ENCODE assay signal across 8 mouse cellular contexts in genomic region chr12:111428961-111429911, GRCm38 (mm10). TPM values are rescaled to one million over a fixed set of nuclear protein-coding genes. Genes with fewer than 3 reads are reported as not detected.
DNase-seq lines count a peak whose midpoint lies in the region; ATAC-seq lines count a peak whose summit lies in the region.

No protein-coding gene starts in this region.

- H3K9me3 ChIP-seq in forebrain, embryonic 11.5 days (ENCODE audit: control insufficient read depth, low read length): no peaks in the 10 kb centered on the region
- no peaks in the 10 kb centered on the region for H3K9me3 ChIP-seq in hindbrain, embryonic 11.5 days (ENCODE audit: control insufficient read depth, low read length)
- no peaks in the 10 kb centered on the region for H3K9me3 ChIP-seq in liver, embryonic 12.5 days (replicated peaks)
- no peaks in the 10 kb centered on the region for H3K9me3 ChIP-seq in neural tube, embryonic 12.5 days

- no peak overlapping the region for H3K27ac ChIP-seq in forebrain, embryonic 11.5 days (ENCODE audit: low read depth, low read length)
- no peak overlapping the region for H3K27ac ChIP-seq in hindbrain, embryonic 11.5 days (ENCODE audit: low read depth, low read length)
- no peak overlapping the region for H3K27ac ChIP-seq in liver, embryonic 12.5 days
- H3K27ac ChIP-seq in neural tube, embryonic 12.5 days: no peak overlapping the region

- ATAC-seq in forebrain, embryonic 11.5 days (replicated peaks; ENCODE audit: low FRiP score): no peak; the same call in 1 of the 2 replicates
- ATAC-seq in hindbrain, embryonic 11.5 days (ENCODE audit: low FRiP score): 0 out of 2 replicates have a peak, but pooled peaks have one; percentile 29
- no peak for ATAC-seq in liver, embryonic 12.5 days
- no peak for ATAC-seq in neural tube, embryonic 12.5 days (ENCODE audit: low FRiP score, low read depth)

- peak overlapping the region; percentile 49 for H3K9ac ChIP-seq in forebrain, embryonic 11.5 days (ENCODE audit: low read length)
- peak overlapping the region; percentile 64 for H3K9ac ChIP-seq in hindbrain, embryonic 11.5 days (ENCODE audit: low read depth, low read length)
- peak overlapping the region; percentile 52 for H3K9ac ChIP-seq in liver, embryonic 12.5 days
- peak overlapping the region; percentile 41; the same call in 1 of the 2 replicates for H3K9ac ChIP-seq in neural tube, embryonic 12.5 days

- under 1% methylated on average over 39 of the region's 40 CpGs for WGBS in forebrain, embryonic 11.5 days
- WGBS in hindbrain, embryonic 11.5 days: 1% methylated on average over 40 of the region's 40 CpGs
- WGBS in liver, embryonic 12.5 days (ENCODE audit: insufficient replicate concordance): 1% methylated on average over 40 of the region's 40 CpGs
- under 1% methylated on average over 40 of the region's 40 CpGs for WGBS in neural tube, embryonic 12.5 days

- H3K27me3 ChIP-seq in forebrain, embryonic 11.5 days (ENCODE audit: control insufficient read depth, insufficient read depth, low read length): peaks cover 63% of the 10 kb centered on the region
- peaks cover 69% of the 10 kb centered on the region for H3K27me3 ChIP-seq in hindbrain, embryonic 11.5 days (ENCODE audit: control insufficient read depth, insufficient read depth, low read length)
- peaks cover 80% of the 10 kb centered on the region for H3K27me3 ChIP-seq in liver, embryonic 12.5 days (replicated peaks)
- peaks cover 87% of the 10 kb centered on the region for H3K27me3 ChIP-seq in neural tube, embryonic 12.5 days (replicated peaks)

- H3K4me2 ChIP-seq in forebrain, embryonic 11.5 days (ENCODE audit: low read depth, low read length, severe bottlenecking): peak overlapping the region; percentile 67
- H3K4me2 ChIP-seq in hindbrain, embryonic 11.5 days (replicated peaks; ENCODE audit: low read depth, low read length): peak overlapping the region; percentile 66
- H3K4me2 ChIP-seq in liver, embryonic 12.5 days: peak overlapping the region; percentile 75
- peak overlapping the region; percentile 64 for H3K4me2 ChIP-seq in neural tube, embryonic 12.5 days (replicated peaks)

- no peaks in the 10 kb centered on the region for H3K36me3 ChIP-seq in forebrain, embryonic 11.5 days (ENCODE audit: control insufficient read depth, insufficient read depth, low read length)
- no peaks in the 10 kb centered on the region for H3K36me3 ChIP-seq in hindbrain, embryonic 11.5 days (ENCODE audit: control insufficient read depth, insufficient read depth, low read length)
- no peaks in the 10 kb centered on the region for H3K36me3 ChIP-seq in liver, embryonic 12.5 days
- no peaks in the 10 kb centered on the region for H3K36me3 ChIP-seq in neural tube, embryonic 12.5 days

- H3K4me1 ChIP-seq in forebrain, embryonic 11.5 days (replicated peaks; ENCODE audit: control insufficient read depth, insufficient read depth, low read length): peaks cover 14% of the 10 kb centered on the region
- peaks cover 5% of the 10 kb centered on the region; the same call in 1 of the 2 replicates for H3K4me1 ChIP-seq in hindbrain, embryonic 11.5 days (replicated peaks; ENCODE audit: control insufficient read depth, insufficient read depth, low read length)
- peaks cover 76% of the 10 kb centered on the region for H3K4me1 ChIP-seq in liver, embryonic 12.5 days
- H3K4me1 ChIP-seq in neural tube, embryonic 12.5 days: peaks cover 20% of the 10 kb centered on the region

- H3K4me3 ChIP-seq in forebrain, embryonic 11.5 days (ENCODE audit: low read depth, low read length): peak overlapping the region; percentile 34
- H3K4me3 ChIP-seq in hindbrain, embryonic 11.5 days (ENCODE audit: low read depth, low read length): peak overlapping the region; percentile 35
- H3K4me3 ChIP-seq in liver, embryonic 12.5 days: peak overlapping the region; percentile 46
- peak overlapping the region; percentile 32 for H3K4me3 ChIP-seq in neural tube, embryonic 12.5 days

- DNase-seq in cerebellum, postnatal 14 days: peak; percentile 48 to 59
- no peak for DNase-seq in cerebellum, adult 9-11 months
- DNase-seq in ES-CJ7 (ENCODE audit: low read depth, low spot score): peak; percentile 55
- DNase-seq in forebrain, embryonic 11.5 days (ENCODE audit: low spot score): peak; percentile 74
- peak; percentile 74 for DNase-seq in hindbrain, embryonic 11.5 days (ENCODE audit: low spot score)
- no peak for DNase-seq in left cerebral cortex, adult 8-10 months (ENCODE audit: low spot score in 2 of 2)

RNA-seq across cellular contexts. Expression of gene Exoc3l4, which starts 12.4 kb away (rescaled TPM):
- 3.0 and 3.3 TPM in 2 replicates for polyA plus RNA-seq in forebrain, embryonic 11.5 days (2014; fragmentation: Nextera tagmentation; extraction: Ambion mirVana)
- polyA plus RNA-seq in hindbrain, embryonic 11.5 days (2014; fragmentation: Nextera tagmentation; extraction: Ambion mirVana): 3.5 and 3.8 TPM in 2 replicates
- polyA plus RNA-seq in liver, embryonic 12.5 days (2016; fragmentation: Nextera tagmentation; extraction: Ambion mirVana): 15.5 and 18.2 TPM in 2 replicates
- 3.0 and 3.3 TPM in 2 replicates for polyA plus RNA-seq in neural tube, embryonic 12.5 days (2016; fragmentation: Nextera tagmentation; extraction: Ambion mirVana)
- total RNA-seq in left cerebral cortex, adult 8-10 months (2022): 1 to 10 TPM; 1.7 to 2.5 (median 2.0) TPM

RNA-seq across cellular contexts. Expression of gene Tnfaip2, which starts 13.0 kb away (rescaled TPM):
- 1.5 and 2.0 TPM in 2 replicates for polyA plus RNA-seq in forebrain, embryonic 11.5 days (2014; fragmentation: Nextera tagmentation; extraction: Ambion mirVana)
- polyA plus RNA-seq in hindbrain, embryonic 11.5 days (2014; fragmentation: Nextera tagmentation; extraction: Ambion mirVana): 1.9 and 2.0 TPM in 2 replicates
- polyA plus RNA-seq in liver, embryonic 12.5 days (2016; fragmentation: Nextera tagmentation; extraction: Ambion mirVana): 88.6 and 94.9 TPM in 2 replicates
- polyA plus RNA-seq in neural tube, embryonic 12.5 days (2016; fragmentation: Nextera tagmentation; extraction: Ambion mirVana): 1.9 and 3.3 TPM in 2 replicates
- total RNA-seq in left cerebral cortex, adult 8-10 months (2022): 1 to 10 TPM in 1 of 4 experiments, under 1 TPM in 3; 0.44 to 1.3 (median 0.68) TPM

RNA-seq across cellular contexts. Expression of gene Lbhd2, which starts 22.6 kb away (rescaled TPM):
- not detected in 2 replicates for polyA plus RNA-seq in forebrain, embryonic 11.5 days (2014; fragmentation: Nextera tagmentation; extraction: Ambion mirVana)
- polyA plus RNA-seq in hindbrain, embryonic 11.5 days (2014; fragmentation: Nextera tagmentation; extraction: Ambion mirVana): 0.47 TPM in 1 of 2 replicates, not detected in the other
- polyA plus RNA-seq in liver, embryonic 12.5 days (2016; fragmentation: Nextera tagmentation; extraction: Ambion mirVana): 0.28 TPM in 1 of 2 replicates, not detected in the other
- polyA plus RNA-seq in neural tube, embryonic 12.5 days (2016; fragmentation: Nextera tagmentation; extraction: Ambion mirVana): 0.42 and 0.51 TPM in 2 replicates
- total RNA-seq in left cerebral cortex, adult 8-10 months (2022): 1 to 10 TPM; 2.4 to 4.8 (median 3.5) TPM

RNA-seq across cellular contexts. Expression of gene Cdc42bpb, which starts 51.7 kb away (rescaled TPM):
- polyA plus RNA-seq in forebrain, embryonic 11.5 days (2014; fragmentation: Nextera tagmentation; extraction: Ambion mirVana): 42.7 and 44.0 TPM in 2 replicates
- polyA plus RNA-seq in hindbrain, embryonic 11.5 days (2014; fragmentation: Nextera tagmentation; extraction: Ambion mirVana): 28.6 and 31.9 TPM in 2 replicates
- polyA plus RNA-seq in liver, embryonic 12.5 days (2016; fragmentation: Nextera tagmentation; extraction: Ambion mirVana): 13.0 and 15.1 TPM in 2 replicates
- 41.7 and 44.9 TPM in 2 replicates for polyA plus RNA-seq in neural tube, embryonic 12.5 days (2016; fragmentation: Nextera tagmentation; extraction: Ambion mirVana)
- total RNA-seq in left cerebral cortex, adult 8-10 months (2022): 100 to 1,000 TPM; 123 to 157 (median 142) TPM

RNA-seq across cellular contexts. Expression of gene Gm266, which starts 56.4 kb away (rescaled TPM):
- 4.7 and 5.0 TPM in 2 replicates for polyA plus RNA-seq in forebrain, embryonic 11.5 days (2014; fragmentation: Nextera tagmentation; extraction: Ambion mirVana)
- 8.9 and 10.1 TPM in 2 replicates for polyA plus RNA-seq in hindbrain, embryonic 11.5 days (2014; fragmentation: Nextera tagmentation; extraction: Ambion mirVana)
- polyA plus RNA-seq in liver, embryonic 12.5 days (2016; fragmentation: Nextera tagmentation; extraction: Ambion mirVana): 1.8 and 2.4 TPM in 2 replicates
- 2.5 and 4.1 TPM in 2 replicates for polyA plus RNA-seq in neural tube, embryonic 12.5 days (2016; fragmentation: Nextera tagmentation; extraction: Ambion mirVana)
- total RNA-seq in left cerebral cortex, adult 8-10 months (2022): 1 to 10 TPM; 3.0 to 5.1 (median 3.8) TPM

Comparison
In these comparisons a context has a peak if more than half of its experiments do, and no peak if none do; other contexts are left out.
1. DNase-seq: peak in cerebellum, postnatal 14 days (2 of 2), ES-CJ7 (single experiment), forebrain, embryonic 11.5 days (single experiment) and hindbrain, embryonic 11.5 days (single experiment); none in cerebellum, adult 9-11 months (single experiment) and left cerebral cortex, adult 8-10 months (0 of 2).
2. RNA of gene Tnfaip2, which starts 13.0 kb away (polyA plus RNA-seq): 88.6 to 94.9 TPM in liver, embryonic 12.5 days; 1.5 to 2.0 TPM in forebrain, embryonic 11.5 days, 1.9 to 2.0 TPM in hindbrain, embryonic 11.5 days and 1.9 to 3.3 TPM in neural tube, embryonic 12.5 days; every median in the first group is over 10 times any median in the second.
3. Peak in every context shown above with its lines, with median percentiles within 50 percentile points of each other: H3K4me2 ChIP-seq, H3K4me3 ChIP-seq and H3K9ac ChIP-seq.